Mouse (Mus musculus) layer of hippocampus, postnatal 36 days (tissue): ENCODE measurements around the gene Slc7a6os. TPM values are rescaled to one million over a fixed set of nuclear protein-coding genes. Genes with fewer than 3 reads are reported as not detected.
"Not testable (repeated sequence)": the region's sequence is repeated elsewhere in the genome, so short reads cannot be mapped to it uniquely, and the experiment has no call there.

Experiments used
- DNase-seq, 2 experiments: peaks; one replicate each; pipeline ENCODE4 v3.0.0; 2022
- total RNA-seq, 2 experiments: library from RNA; stranded (reverse); gene quantifications; 2 replicates each; pipeline ENCODE4 v1.2.3; 2021

Slc7a6os gene
- total RNA-seq, result 10 to 100 TPM; 23.5 to 23.9 TPM

GRCm38 (mm10) chr8:106210821-106211345 lies at the start of gene Slc7a6os, which contains the start of gene Prmt7:
Gene Slc7a6os (minus strand): TSS chr8:106210935.
Gene Prmt7 (plus strand): TSS chr8:106210936.
- DNase-seq, result peak; percentile 96 to 97

- DNase-seq, result no peak
Observed at GRCm38 (mm10) chr8:106259579-106260255, 49.0 kb upstream of the Slc7a6os start.

GRCm38 (mm10) chr8:106258169-106258568 lies 47.4 kb upstream of the Slc7a6os start:
- DNase-seq, result no peak

DNA sequence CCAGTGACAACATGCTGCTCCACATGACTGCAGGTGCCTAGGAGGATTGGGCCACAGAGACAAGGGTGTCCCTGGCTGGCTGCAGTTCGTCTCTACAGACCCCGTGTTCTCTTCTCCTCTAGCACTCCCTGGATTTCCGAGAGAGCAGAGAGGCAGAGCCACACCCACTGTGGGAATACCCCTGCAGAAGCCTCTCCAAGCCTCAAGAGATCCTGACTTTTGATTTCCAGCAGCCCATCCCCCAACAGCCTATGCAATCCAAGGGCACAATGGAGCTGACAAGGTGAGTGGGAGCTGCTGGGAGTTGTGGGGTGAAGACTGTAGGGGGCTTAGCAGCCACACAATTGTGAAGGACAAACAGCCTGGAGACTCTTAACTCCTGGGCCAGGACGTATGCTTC lies 39.5 kb upstream of the Slc7a6os start:
- DNase-seq, result no peak

DNA sequence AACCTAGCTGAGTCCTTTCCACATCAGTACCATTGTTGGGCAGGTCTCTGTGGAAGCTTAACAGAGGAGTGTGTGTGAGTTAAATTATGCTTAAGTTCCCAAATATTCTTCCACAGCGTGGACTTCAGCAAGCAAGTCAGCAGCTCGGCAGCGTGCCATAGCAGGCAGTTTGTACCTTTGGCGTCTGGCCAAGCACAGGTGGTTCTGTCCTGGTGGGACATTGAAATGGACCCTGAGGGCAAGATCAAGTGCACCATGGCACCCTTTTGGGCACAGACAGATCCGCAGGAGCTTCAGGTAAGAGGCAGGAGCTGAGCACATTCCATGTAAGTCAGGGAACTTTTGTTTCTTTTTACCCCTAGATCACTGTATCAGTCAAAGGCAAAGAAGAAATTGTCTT lies 26.4 kb upstream of the Slc7a6os start:
- DNase-seq, result no peak

GRCm38 (mm10) chr8:106234567-106235261 lies 24.0 kb upstream of the Slc7a6os start:
- DNase-seq, result no peak

GRCm38 (mm10) chr8:106232751-106233150 lies 22.0 kb upstream of the Slc7a6os start:
- DNase-seq, result no peak

DNA sequence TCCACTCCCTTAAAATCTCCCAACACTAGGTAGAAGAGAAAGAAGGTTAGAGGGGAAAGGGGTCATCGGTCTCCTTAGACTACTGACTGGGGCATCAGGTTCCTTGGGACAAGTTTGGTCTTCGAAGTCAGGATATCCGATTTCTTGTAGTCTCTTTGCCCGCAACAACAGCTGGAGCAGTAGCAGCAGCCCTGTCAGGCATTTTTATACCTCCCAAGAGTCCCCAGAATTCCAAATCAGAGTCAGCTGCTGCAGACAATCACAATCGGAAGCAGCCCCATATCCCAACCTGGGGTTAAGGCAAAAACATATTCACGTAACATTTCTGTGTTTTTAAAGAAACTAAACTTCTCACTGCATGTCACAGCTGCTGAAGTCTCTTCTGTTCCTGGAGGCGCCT lies 20.8 kb upstream of the Slc7a6os start:
- DNase-seq, result no peak

GRCm38 (mm10) chr8:106226589-106226988 lies 15.9 kb upstream of the Slc7a6os start:
- no peak for DNase-seq

DNA sequence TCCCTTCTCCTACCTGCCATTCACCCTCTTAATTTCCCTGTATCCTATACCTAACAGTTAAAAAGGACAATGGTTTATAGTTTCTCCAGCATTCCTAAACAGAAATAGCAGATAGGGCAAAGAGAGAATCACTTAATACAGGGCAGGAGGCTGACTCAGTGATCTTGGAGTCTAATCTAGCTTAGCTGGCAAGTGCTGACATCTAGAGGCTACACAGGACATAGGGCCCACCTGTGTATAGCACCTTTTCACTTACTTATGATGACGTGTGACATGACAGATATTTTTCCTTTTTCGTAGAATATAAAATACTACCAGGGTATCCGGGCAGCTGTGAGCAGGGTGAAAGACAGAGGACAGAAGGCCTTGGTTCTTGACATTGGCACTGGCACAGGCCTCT lies 8.9 kb upstream of the Slc7a6os start:
- DNase-seq, result no peak

DNA sequence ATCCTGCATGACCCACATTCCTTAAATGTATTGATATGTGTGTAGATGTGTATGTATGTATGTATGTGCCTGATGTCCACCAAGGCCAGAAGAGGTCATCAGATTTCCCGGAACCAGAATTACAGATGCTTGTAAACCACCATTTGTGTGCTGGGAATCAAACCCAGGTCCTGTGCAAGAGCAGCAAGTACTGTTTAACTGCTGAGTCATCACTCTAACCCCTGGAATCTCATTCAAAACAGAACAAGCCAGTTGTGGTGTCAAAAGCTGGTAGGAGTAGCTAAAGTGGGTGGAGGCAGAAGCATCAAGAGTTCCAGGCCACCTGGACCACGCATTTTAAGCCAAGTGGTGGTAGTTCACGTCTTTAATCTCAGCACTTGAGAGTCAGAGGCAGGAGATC lies 3.2 kb upstream of the Slc7a6os start:
- DNase-seq, result no peak

DNA sequence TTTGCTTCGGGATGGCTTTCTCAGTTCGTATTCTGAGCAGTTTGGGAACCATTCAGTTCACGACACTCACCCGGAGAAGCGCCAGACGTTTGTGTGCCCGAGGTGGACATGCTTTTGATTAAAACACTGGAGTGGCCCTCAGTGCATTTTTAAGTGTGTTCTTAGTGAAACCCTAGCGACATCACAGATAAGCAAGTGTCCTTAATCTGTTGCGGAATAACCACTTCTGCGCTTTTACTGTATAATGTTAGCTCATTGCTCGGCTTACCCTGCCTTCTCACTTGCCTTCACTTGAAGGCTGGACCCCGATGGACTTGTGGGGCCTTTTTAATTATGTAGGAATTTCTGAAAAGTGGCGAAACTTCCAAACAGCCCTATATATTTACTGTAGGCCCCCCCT lies 686 bp upstream of the Slc7a6os start:
- no peak for DNase-seq

GRCm38 (mm10) chr8:106210035-106210731 lies 552 bp downstream of the Slc7a6os start:
- no peak for DNase-seq

GRCm38 (mm10) chr8:106199596-106199995 lies 11.1 kb downstream of the Slc7a6os start:
- DNase-seq, result not testable (repeated sequence)

- peak in 1 of 2 experiments; percentile 17 for DNase-seq
Observed at GRCm38 (mm10) chr8:106198741-106199140, 12.0 kb downstream of the Slc7a6os start.

GRCm38 (mm10) chr8:106194062-106194461 lies 16.7 kb downstream of the Slc7a6os start:
- no peak for DNase-seq

- no peak for DNase-seq
Observed at GRCm38 (mm10) chr8:106193162-106193561, 17.6 kb downstream of the Slc7a6os start.

DNA sequence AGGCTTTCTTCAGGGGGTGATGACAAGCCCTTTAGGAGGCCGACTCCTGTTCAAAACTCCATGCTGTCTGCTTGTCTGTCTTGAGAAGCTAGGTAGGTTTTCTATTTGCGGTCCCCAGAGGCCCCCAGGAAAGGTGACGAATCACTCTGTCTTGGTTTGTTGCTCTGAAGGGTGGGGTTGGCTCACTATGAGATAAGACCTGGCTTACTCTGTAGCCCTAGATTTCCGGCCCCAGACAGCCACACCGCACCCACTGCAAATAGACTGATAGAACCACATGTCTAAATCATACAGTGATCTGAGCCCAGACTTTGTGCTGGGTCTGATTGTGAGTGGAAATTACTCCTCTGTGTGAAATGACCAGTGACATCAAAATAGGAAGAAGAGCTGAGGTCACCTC lies 19.1 kb downstream of the Slc7a6os start:
- DNase-seq, result no peak

- DNase-seq, result no peak
Observed at GRCm38 (mm10) chr8:106189162-106189561, 21.6 kb downstream of the Slc7a6os start.

DNA sequence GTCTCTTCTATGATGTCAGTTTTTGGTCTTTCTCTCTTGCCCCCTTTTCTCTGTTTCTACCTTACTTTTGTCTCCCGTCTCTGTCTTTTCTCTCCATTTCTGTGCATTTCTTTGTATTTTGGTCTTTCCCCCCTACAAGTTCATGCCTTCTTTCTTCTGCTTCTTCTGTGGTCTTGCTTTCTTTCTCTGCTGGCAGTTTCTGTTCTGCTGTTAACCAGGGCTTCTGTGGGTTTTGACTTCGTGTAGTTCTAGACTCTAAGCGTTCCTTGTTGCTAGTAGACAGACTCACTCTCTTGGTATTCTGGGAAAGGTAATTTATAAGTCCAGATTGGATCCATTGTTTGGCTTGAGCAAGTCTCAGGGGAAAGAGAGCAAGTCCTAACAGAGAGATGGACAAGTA lies 24.3 kb downstream of the Slc7a6os start:
- no peak for DNase-seq

DNA sequence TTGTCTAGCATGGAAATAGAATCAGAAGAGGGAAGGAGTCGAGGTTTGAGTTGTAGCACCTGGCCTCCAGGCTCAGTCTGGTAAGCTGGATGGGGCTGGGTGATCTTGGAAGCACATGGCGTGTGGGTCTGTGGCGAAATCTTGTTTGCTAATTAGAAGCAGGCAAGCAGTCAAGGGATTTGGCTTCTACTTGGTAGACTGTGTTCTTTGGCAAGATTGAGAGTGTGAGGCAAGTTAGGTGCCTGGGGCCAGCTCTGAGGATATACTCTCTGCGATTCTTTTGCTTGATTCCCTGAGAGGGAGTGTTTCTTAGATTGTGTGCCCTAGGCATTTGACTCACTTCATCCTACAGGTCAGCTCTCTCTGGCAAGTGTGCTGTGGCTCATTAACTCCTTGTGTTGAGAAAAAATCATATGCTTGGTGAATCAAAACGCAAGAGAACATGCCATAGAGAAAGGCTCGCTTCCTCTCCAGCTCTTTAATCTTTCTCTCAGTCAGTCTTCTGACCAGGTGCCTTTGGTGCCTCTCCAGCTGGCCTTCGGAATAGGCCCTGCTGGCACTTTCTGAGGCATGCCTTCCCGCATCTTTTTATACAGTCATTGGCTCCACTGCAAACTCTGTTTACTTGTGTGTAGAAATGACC lies 25.0 kb downstream of the Slc7a6os start:
- DNase-seq, result peak; percentile 34 to 36

DNA sequence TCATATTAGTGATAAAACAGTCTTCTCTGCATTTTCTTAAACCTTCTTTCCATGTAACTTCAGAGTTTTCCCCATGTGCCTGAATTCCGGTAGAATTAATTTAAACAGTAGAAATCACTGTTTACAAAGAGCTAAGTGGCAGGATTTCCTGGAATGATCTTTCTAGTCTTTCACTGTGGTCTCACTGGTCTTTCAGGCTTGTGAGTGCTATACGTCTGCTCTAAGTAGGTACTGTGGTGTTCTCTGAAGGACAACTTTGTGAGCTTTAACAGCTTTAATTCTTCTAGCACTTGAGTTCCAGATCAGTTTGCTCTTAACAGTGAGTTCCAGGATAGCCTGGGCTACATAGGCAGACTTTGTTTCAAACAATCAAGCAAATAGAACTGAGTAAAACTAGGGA lies 32.3 kb downstream of the Slc7a6os start:
- DNase-seq, result no peak

DNA sequence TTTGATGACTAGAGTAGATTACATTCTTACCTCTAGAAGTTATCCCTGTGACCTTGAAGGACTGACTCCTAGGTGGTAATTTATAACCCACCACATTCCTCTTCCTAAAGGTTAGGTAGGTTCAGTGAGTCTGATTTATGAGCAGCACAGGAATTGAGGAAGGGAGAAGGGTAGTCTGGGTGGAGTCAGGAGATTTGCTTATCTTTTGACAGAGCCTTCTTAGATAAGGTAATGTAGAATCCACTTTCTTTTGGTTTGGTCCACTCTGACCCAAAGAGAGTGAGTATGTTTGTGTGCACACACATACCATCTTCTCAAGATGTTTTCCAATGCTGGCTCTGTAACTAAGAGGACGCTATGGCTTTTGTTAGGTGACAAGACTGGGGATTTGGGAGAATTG lies 33.1 kb downstream of the Slc7a6os start:
- no peak for DNase-seq
